Mouse (Mus musculus) heart, adult 8-10 months (tissue): ENCODE measurements at regions not wholly inside any gene's neighbourhood (a gene's known extent, or its start where the extent isn't known, plus 50 kb on each side); places are given as distances from the start of the nearest gene placed in this dataset.

Experiments
- DNase-seq: peaks from one replicate; pipeline ENCODE4 v3.0.0; 2022; ENCODE audit warnings: low spot score

DNA sequence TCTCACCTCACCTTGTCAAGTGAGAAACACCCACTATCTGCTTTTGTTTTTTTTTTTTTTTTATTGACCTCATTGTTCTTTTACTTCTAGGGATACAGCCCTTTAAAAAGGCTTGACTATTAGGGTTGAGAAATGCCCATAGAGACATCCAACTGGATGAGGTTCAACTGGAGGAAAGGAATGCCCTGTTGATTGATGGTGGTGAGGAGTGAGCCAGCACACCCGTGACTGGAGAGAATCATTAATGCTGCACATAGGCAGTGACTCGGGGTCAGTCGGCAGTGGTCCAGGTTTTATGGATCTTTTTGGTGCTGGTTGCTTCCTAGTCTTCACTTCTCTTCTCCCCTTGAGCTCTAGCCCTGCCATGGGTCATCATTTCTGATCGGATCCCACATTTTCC, 82.9 kb upstream of the Cryz start:
- DNase-seq = no peak

DNA sequence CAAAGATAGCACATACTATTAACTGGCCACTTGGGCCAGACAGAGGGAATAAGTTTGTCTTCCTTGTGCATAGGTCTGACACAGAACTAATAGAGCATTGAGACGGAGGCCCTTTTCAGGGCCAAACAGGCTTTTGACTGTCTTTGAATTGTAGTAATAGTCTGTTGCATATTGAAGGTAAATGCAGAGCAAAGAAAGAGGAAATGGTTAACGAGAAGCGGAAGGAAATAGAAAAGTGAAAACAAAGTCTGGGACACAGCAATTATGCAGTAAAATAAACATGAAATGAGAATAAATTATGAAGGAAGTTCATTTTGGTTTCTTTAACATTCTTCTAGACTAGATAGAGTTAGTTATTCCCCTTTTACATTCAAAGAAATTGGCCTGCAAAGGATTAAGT, 86.4 kb upstream of the Cryz start:
- no peak for DNase-seq

DNA sequence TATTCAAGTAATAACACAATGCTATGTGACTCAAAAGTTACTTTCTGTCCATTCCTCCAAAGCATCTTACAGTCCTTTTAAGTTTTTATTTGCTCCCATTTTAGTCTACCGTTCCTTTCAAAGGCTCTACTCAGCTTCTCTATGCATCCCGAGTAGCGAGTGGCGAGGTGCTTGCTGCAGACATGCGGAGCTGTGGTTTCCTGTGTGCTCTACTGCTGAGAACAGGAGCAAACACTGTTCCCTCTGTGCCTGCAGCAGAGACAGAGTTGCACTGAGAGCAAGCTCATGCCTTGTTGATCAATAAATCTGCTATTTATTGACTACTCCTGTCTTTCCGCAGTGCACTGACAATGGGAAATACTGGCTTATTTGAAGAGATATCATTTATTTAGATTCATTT, 87.1 kb upstream of the Cryz start:
- DNase-seq = no peak

DNA sequence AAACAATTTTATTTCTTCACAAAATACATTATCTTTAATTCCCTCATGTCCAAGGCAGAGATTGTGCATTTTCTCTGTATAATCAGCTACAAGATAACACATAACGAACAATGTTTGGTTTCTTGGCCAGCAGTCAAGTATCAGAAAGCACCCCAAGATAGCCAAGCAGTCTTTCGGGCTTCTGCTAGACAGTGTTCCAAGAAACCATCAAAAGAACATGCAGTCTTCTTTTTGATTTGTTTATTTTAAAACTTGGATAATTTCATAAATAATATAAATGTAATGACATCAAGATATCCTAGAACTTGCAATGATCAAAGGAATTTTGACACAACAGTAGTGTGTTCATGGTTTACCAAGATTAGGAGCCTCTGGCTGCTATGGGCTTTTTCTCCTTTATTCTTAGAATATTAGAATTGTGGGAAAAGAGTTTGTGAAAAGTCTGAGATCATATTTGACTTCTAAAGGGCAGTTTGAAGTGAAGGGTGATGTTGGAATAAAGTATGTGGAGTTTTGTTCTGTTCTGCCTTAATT, 103.1 kb upstream of the Cryz start:
- no peak for DNase-seq

DNA sequence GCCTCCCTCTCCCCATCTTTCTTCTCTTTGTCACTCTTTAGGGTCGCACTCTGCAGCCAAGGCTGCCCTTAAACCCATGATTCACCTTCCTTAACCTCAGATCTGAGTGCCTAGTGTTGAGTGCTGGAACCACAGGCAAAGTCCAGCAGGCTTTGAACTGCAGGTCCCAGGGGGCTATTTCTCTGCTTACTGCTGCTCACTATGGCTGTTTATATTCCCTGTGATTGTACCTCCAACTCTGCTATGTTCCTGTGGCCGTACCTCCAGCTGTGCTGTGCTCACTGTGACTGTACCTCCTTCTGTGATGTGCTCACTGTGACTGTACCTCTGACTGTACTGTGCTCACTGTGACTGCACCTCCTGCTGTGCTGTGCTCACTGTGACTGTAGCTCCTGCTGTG, 124.1 kb upstream of the Cryz start:
- no peak for DNase-seq

DNA sequence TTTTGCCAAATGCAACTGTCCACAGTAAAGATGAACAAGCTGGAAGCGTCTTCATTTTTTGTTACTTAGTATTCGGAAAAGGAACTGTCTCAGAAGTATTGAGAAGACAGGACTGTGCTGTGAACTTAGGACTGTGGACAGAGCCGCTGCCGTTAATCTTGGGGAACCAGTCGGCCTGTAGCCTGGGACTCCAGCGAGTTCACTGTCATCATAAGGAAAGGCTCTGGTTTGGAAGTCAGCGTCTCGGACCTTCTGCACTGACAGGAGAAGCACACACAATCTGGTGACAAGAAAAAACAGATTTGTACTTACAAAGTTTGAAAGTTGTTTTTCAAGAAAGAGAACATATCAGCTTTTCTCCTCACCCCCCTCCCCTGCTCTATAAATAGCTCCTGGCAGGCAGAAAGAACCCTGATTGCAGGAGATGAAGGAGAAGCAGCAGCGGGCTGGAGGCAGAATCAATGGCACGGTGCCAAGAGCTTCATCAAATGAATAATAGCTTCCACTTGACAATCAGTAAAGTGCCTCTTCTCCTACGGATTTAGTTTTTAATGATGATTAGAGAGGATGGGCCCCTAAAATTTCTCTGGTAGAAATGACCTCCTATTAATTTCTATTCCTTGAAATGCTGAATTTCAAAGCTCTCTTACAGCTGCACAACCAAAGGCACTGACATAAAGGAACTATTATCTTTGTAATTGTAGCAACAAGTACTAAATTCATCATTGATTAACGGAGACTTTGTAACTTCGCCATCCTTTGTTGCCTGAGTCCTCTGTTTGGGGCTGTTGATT, 128.7 kb upstream of the Cryz start:
- no peak for DNase-seq

DNA sequence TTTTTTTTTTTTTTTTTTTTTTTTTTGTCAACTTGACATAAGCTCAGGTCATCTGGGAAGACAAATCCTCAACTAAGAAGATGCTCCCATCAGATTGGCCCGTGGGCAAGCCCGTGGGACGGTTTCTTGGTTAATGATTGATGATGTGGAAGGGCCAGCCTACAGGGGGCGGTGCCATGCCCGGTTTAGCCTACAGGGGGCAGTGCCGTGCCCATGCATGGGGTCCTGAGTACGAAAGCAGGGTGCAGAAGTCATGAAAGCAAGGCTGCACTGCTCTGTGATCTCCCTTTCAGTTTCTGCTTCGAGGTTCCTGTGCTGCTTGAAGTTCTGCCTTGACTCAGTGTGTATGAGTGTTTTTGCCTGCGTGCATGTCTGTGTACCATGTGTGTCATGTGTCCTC, 127.7 kb upstream of the Lhx8 start:
- DNase-seq = no peak

DNA sequence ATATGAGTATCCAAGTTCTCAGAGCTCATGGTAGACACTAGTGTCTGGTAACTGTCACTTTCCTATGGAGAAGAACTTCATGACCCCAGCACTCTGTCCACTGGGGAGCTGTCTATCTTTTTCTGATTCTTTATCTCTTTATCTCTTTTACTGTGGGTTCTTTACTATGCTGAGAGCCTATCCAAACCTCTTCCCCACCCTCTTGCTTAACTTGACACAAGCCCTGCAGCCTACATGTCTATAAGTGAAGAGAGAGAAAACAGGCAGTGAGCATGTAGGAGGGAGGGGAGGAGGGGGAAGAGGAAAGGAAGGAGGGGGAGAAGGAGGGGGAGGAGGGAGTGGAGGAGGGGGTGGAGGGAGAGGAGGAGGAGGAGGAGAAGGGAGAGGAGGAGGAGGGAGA, 122.6 kb upstream of the Lhx8 start:
- DNase-seq = no peak

DNA sequence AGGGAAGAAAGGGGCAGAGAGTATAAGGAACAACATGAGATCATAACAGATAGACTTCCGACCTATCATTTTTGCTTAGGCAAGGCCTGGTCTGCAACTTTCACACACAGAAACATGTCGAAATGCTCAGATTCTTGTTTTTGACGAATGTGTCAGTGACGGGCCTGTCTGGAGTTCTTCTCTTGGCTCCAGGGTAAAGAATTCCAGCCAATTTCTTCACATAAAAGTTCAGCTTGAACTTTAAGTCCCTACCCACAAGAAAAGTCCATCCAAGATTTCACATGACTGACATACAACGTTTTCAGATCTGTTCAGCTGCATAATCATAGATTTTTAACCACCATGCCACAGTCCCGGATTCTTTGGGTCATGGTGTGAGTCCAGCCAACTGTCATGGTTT, 122.1 kb upstream of the Lhx8 start:
- DNase-seq = peak; percentile 1

DNA sequence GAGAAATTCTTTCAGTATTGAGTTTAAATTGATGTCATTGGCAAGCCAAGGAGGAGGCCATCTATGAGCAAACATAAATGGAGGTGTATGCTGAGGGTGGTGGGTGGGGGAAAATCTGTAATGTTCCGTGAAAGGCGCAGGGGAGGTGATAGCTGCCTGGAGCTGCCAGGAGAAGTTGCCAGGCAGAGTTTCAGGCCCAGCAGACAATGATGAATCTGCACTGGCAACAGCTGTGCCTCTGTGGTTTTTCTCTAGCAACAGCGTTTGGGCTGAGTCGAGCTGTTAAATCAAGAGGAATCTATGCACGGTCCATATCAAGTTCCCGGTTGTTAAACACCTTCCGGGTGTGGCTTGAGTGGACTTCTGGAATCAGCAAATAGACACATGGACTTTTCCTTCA, 120.7 kb upstream of the Lhx8 start:
- no peak for DNase-seq

DNA sequence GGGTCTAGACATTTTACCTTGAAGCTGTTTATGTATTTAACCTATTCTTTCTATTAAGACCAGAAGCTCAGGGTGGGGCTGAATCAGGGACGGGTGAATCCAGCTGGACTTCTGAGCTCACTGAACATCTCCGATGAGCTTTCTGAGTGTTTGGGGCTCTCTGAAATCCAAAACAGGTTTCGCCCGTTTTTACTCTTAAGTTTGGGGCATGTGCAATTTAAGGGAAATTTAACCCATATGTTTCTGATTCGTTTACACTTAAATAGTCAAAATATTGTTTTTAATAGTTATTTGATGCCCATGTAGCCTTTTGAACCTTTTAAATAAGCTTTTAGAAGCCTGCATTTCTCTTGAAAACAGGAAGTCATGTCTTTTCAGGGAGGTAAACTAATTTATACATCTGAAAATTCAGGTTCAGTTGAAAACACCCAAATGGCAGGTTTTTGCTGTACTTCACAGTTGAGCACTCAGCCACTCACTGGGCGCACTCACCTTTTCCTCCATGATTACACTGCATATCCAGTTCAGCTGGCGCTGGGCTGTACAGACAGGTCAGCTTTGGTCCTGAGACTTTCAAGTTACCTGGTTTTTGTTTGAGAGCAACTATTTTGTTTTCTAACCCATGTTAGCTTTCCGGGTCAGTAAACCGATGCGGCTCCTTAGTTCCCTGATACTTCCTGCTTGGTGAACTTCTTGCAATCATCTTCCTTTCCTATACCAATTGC, 113.1 kb upstream of the Lhx8 start:
- no peak for DNase-seq

DNA sequence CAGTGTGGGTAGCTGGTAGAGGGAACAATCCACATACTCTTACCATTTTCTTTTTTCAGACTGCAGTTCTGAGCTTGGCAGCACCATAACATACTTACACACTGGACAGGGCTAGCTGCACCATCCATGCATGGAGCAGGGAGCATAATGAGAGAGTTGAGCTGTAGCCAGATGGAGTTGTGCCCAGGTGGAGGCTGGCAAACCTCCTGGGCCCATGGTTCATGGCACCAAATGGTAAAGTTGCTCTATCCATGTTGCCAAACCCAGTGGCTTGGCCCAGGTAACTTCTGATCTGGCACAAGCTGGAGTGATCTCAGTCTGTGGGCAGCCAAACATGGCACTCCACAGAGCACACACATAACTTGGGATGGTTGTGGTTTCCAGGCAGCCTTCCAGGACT, 111.0 kb upstream of the Lhx8 start:
- peak; percentile 3 for DNase-seq

DNA sequence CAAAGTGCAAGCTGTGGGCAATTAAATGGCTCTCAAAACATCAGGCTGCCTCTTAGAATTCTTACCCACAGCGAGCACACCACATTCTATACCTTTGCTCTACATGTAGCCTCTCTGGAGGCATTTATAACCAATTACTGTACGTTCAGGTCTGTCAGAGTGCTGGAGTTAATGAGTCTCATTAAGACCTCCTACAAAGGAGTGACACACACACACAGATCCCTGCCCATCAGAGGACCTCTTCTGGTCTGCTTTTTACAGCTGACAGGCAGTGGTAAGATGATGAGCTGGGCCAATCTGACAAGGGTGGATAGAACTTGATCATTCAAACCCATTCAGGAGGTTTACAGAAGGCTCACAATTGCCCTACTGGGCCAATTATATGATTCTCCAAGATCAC, 110.4 kb upstream of the Lhx8 start:
- DNase-seq = no peak

DNA sequence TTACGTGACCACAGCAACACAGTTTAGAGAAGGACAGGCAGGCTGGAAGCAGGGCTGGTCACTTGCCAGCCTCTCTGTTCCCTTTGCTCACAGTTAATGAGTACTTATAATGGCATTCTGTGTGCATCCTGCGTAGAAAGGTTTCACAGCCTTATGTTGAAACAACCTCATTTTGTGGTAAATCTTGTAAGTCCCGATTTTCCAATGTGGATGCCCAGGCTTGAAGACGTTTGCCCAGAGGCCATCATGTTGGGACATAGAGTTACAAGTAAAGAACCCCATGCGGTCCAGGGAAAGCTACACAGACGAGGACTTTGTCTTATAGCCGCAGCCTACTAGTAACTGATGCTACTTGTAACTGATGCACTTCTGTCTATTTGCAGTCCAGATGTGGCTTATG, 100.4 kb upstream of the Lhx8 start:
- DNase-seq = no peak

DNA sequence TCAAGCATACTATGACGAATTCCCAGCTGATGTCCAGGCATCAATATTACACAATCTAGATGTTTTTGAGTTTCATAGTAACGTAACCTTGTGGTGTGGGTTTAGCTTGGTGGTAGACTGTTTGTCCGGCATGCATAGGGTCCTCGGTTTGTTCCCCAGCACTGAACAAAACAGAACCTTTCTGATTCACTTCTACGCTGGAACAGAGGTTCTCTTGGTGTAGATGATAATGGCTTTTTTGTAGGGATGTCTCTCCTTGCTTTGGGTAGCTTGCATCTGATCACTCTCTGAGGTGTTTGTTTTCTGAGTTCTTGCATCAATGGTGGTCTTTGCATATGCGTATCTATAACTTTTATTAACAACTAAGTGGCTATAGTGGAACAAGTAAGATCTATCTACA, 99.2 kb upstream of the Lhx8 start:
- no peak for DNase-seq

DNA sequence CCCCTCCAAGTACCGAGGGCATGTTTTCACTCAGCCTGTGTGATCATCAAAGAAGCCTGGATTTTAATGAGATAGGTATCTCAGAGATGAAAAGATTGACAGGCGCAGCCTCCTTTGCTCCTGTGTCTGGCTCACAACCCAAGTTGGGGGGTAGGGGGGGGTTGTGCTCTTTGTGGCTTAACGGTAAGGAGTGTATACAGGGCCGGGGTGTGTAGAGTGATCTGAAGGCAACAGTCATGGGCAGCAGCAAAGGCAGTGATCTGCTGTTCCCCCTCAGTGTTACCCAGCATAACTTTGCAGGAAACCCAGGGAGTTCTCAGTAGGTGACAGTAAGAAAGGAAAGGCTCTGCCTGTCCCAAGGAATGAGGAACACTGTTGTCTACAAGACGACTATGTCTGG, 94.1 kb upstream of the Lhx8 start:
- no peak for DNase-seq

DNA sequence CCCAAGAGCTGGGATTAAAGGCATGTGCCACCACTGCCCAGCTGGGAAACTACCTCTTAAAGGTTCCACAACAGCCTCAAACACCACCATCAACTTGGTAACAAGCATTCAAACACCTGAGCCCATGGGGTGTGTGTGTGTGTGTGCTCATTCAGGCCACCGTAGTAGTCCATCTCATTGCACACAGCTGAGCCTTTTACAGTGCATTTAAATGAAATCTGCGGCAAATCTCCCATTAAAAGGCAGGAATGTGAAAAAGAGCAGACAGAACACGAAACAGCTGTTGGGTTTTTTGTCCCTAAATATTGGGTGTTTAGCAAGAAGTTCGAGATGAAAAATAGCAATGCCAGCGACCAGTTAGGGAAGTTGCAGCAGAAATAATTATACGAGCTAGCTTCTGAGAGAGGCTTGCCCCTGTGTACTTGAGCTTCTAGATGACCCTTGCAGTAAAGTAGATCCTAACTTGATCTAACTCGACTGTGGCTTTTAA, 91.0 kb upstream of the Lhx8 start:
- no peak for DNase-seq

DNA sequence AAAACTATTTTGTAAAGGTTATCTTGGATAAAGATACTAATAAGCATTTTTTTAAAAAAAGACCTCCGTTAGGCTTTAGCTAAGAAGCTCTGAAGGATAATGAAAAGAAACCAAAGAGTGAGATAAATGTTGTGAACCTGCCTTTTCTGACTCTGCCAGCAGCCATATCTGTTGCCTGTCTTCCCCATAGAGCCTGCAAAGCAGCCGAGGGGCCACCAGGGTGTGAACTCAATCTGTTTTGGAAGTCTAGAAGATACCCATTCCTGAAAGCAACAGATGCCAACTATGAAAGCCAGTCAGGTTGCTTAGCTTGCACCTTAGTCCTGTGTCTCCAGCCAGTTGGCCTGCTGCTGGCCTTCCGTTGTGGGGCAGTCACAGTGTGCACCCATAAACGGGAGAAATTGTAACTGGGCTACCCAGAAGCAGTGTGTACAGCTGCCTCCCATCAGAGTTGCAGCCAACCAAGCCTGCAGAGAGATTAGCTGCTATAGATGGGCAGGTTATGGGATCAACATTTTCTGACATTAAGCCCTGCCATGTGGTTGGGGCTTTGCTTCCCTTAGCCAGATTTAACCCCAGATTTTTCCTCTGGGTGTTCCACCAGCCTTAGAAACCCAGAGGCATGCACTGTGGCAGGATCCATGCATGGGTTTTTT, 87.8 kb upstream of the Lhx8 start:
- no peak for DNase-seq

DNA sequence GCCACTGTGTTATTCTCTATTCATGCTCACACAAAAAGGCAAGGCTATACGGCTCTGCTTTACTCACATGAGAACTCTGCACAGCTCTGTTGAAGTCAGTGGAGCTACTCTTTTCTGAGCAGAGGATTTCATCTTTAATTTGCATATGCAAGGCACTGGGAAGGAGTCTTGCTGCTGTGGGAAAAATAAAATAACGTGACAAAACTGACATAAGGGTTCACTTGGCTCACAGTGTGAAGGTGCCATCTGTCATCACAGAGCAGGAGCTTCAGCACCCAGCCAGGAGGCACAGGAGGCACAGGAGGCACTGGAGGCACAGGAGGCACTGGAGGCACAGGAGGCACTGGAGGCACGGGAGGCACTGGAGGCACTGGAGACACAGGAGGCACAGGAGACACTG, 83.9 kb upstream of the Lhx8 start:
- DNase-seq = no peak

DNA sequence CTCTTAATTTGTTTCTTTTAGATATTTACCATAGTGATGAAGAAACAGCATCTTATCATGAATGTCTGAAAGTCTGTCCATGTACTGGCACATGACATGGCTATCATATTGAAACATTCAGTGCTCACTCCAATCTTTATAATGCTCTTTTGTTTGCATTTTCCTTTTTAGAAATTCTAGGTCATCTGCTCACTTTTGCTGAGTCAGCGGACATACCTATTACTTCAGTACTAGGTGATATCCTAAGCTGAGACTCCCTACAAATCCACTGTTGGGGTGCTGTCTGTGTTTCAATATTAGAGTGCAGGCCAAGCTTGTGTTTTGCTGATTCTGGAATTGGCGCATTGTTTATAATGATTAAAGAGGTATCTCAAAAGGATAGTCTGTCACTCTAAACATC, 79.8 kb upstream of the Lhx8 start:
- DNase-seq = no peak

DNA sequence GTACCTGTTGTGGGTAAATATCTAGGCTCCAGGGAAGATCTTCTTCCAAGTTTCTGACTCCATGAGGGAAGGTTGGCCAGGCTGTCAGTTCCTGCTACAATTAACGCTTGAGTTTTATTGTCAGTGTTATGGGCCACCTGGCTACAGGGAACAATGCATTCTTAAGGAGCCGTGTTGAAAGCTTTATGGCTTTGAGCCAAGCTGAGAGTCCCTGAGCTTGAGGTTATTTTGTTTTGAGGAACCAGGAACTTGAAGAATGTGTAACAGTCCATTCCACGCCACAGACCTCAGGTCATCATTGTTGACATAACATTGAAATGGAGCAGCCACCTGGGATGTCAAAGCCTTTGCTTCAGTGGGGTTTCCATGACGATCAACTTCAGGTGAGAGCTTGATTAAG, 71.6 kb upstream of the Lhx8 start:
- DNase-seq = no peak

DNA sequence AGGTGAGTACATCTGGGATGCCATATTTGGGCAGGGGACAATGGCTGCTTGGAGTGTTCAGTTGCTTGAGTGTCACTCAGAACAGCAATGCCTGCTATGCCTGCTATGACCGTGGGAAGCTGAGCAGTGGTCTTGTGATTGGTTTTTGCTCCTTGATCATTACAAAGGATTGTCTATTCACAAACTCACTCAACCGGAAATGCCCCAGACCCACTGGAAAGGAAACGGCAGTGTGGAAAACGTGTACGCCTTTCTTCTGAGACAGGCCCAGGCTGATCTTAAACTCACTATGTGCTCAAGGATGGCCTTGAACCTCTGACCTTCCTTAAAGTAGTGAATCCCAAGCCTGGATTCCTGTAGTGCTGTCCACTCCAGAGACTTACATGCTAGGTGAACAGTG, 63.2 kb upstream of the Lhx8 start:
- no peak for DNase-seq

DNA sequence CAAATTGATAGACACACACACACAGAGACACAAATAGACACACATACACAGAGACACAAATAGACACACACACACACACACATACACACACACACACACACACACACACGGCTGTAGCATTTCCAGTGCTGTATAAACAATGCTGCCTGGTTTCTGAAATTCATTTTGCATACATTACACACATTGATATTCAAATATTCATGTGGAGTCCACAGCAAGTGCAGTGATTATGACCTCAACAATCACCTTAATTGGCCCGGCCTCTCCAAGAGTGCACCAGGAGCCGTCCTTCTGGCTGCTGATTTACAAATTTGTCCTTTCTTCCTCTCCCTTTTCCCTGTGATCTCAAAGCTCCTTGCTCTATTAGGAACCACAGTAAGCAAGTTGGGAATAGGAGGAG, 61.2 kb upstream of the Lhx8 start:
- no peak for DNase-seq
